Mouse (Mus musculus) MEL (cell line): ENCODE data around the gene Nr2c2ap. TPM values are rescaled to one million over a fixed set of nuclear protein-coding genes. Genes with fewer than 3 reads are reported as not detected.

Experiments
- DNase-seq: peaks from one replicate; pipeline ENCODE4 v3.0.0; 2011; ENCODE audit warnings: low read depth, low spot score
- H3K27ac ChIP-seq: 2 replicates; pipeline ENCODE4 v1.5.1; 2012; ENCODE audit warnings: low read depth, mild to moderate bottlenecking, control low read depth, low read length, moderate library complexity; ENCODE audit not compliant: control insufficient read depth
- H3K27me3 ChIP-seq, 2 experiments: fragments of 150-350 bp in 1 of 2; sonication (generic) in 1 of 2; 2 replicates each; pipeline ENCODE4 v1.6.1; 2012; ENCODE audit warnings: low read length in 2 of 2, mild to moderate bottlenecking in 2 of 2, improper control_type of control experiment in 1 of 2, moderate library complexity in 1 of 2; ENCODE audit not compliant: insufficient read depth in 2 of 2, control insufficient read depth in 1 of 2
- H3K36me3 ChIP-seq, 2 experiments: 2 replicates each; pipeline ENCODE4 v1.6.1; 2012 to 2014; ENCODE audit warnings: low read length in 2 of 2, improper control_type of control experiment in 1 of 2, inconsistent platforms in 1 of 2, mild to moderate bottlenecking in 1 of 2; ENCODE audit not compliant: insufficient read depth in 2 of 2, control insufficient read depth in 1 of 2
- H3K4me1 ChIP-seq, 2 experiments: fragments of 150-350 bp in 1 of 2; sonication (generic) in 1 of 2; 2 replicates each; pipeline ENCODE4 v1.6.1; 2012; ENCODE audit warnings: low read length in 2 of 2, improper control_type of control experiment in 1 of 2, mild to moderate bottlenecking in 1 of 2; ENCODE audit not compliant: insufficient read depth in 2 of 2, control insufficient read depth in 1 of 2
- H3K4me3 ChIP-seq, 2 experiments: fragments of 150-350 bp in 1 of 2; sonication (generic) in 1 of 2; 2 replicates each; pipeline ENCODE4 v1.5.1; 2012; ENCODE audit warnings: low read depth in 2 of 2, low read length in 2 of 2, mild to moderate bottlenecking in 2 of 2, moderate library complexity in 2 of 2, control low read depth in 1 of 2, improper control_type of control experiment in 1 of 2; ENCODE audit not compliant: control insufficient read depth in 1 of 2, insufficient read depth in 1 of 2
- H3K79me2 ChIP-seq: 2 replicates; pipeline ENCODE4 v1.6.1; 2012; ENCODE audit warnings: mild to moderate bottlenecking, low read length, moderate library complexity; ENCODE audit not compliant: control insufficient read depth, poor library complexity, insufficient read depth
- H3K9ac ChIP-seq: 2 replicates; pipeline ENCODE4 v1.6.1; 2012; ENCODE audit warnings: low read depth, mild to moderate bottlenecking, control low read depth, low read length, moderate library complexity; ENCODE audit not compliant: control insufficient read depth, poor library complexity, severe bottlenecking
- H3K9me3 ChIP-seq: fragments of 150-350 bp; sonication (generic); replicated peaks from 2 replicates; pipeline ENCODE4 v1.6.1; 2012; ENCODE audit warnings: mild to moderate bottlenecking, low read length, improper control_type of control experiment, moderate library complexity; ENCODE audit not compliant: insufficient read depth
- BHLHE40 ChIP-seq: IDR thresholded peaks from 2 replicates; pipeline ENCODE4 v1.6.1; 2012; ENCODE audit warnings: low read depth, mild to moderate bottlenecking, inconsistent platforms, low read length, improper control_type of control experiment, borderline replicate concordance
- CHD1 ChIP-seq: IDR thresholded peaks from 2 replicates; pipeline ENCODE4 v1.6.1; 2012; ENCODE audit warnings: low read depth, mild to moderate bottlenecking, inconsistent platforms, low read length, improper control_type of control experiment
- CHD2 ChIP-seq: IDR thresholded peaks from 2 replicates; pipeline ENCODE4 v1.6.1; 2011; ENCODE audit warnings: low read length, improper control_type of control experiment
- CTCF ChIP-seq, 3 experiments: IDR thresholded peaks in 2 of 3; conservative IDR thresholded peaks in 1 of 3; 2 replicates each; pipeline ENCODE4 v1.5.1; 2011 to 2012; ENCODE audit warnings: low read length in 3 of 3, low read depth in 2 of 3, mild to moderate bottlenecking in 2 of 3, improper control_type of control experiment in 1 of 3, inconsistent platforms in 1 of 3, mixed read lengths in 1 of 3, moderate library complexity in 1 of 3; ENCODE audit not compliant: control insufficient read depth in 1 of 3, insufficient read depth in 1 of 3, poor library complexity in 1 of 3, severe bottlenecking in 1 of 3
- ELF1 ChIP-seq: IDR thresholded peaks from 2 replicates; pipeline ENCODE4 v1.6.1; 2014; ENCODE audit warnings: low read depth, mild to moderate bottlenecking, inconsistent platforms, low read length, improper control_type of control experiment, moderate library complexity
- EP300 ChIP-seq, 2 experiments: IDR thresholded peaks; 2 replicates each; pipeline ENCODE4 v1.6.1; 2011; ENCODE audit warnings: improper control_type of control experiment in 2 of 2, low read length in 2 of 2, low read depth in 1 of 2, mild to moderate bottlenecking in 1 of 2
- GABPA ChIP-seq: IDR thresholded peaks from 2 replicates; pipeline ENCODE4 v1.6.1; 2012; ENCODE audit warnings: low read depth, mild to moderate bottlenecking, inconsistent platforms, low read length, improper control_type of control experiment, moderate library complexity
- HCFC1 ChIP-seq: IDR thresholded peaks from 2 replicates; pipeline ENCODE4 v1.6.1; 2012; ENCODE audit warnings: low read depth, mild to moderate bottlenecking, inconsistent platforms, low read length, improper control_type of control experiment, moderate library complexity
- JUND ChIP-seq: IDR thresholded peaks from 2 replicates; pipeline ENCODE4 v1.6.1; 2011; ENCODE audit warnings: low read depth, mild to moderate bottlenecking, improper control_type of control experiment, low read length
- MAX ChIP-seq: IDR thresholded peaks from 2 replicates; pipeline ENCODE4 v1.6.1; 2011; ENCODE audit warnings: low read length, improper control_type of control experiment
- MAZ ChIP-seq: IDR thresholded peaks from 2 replicates; pipeline ENCODE4 v1.6.1; 2012; ENCODE audit warnings: low read depth, mild to moderate bottlenecking, inconsistent platforms, low read length, improper control_type of control experiment
- MEF2A ChIP-seq: IDR thresholded peaks from 2 replicates; pipeline ENCODE4 v1.6.1; 2014; ENCODE audit warnings: low read depth, mild to moderate bottlenecking, inconsistent platforms, low read length, improper control_type of control experiment; ENCODE audit not compliant: poor library complexity, insufficient replicate concordance, severe bottlenecking; ENCODE audit errors: extremely low read depth
- MYB ChIP-seq: IDR thresholded peaks from 2 replicates; pipeline ENCODE4 v1.6.1; 2011; ENCODE audit warnings: mild to moderate bottlenecking, low read depth, low read length, improper control_type of control experiment
- MYC ChIP-seq: IDR thresholded peaks from 2 replicates; pipeline ENCODE4 v1.6.1; 2011; ENCODE audit warnings: low read depth, mild to moderate bottlenecking, low read length, improper control_type of control experiment, moderate library complexity
- NELFE ChIP-seq: IDR thresholded peaks from 2 replicates; pipeline ENCODE4 v1.6.1; 2011; ENCODE audit warnings: low read depth, low read length, improper control_type of control experiment
- POLR2A ChIP-seq, 2 experiments: IDR thresholded peaks; 2 replicates each; pipeline ENCODE4 v1.6.1; 2011 to 2012; ENCODE audit warnings: low read length in 2 of 2, mild to moderate bottlenecking in 2 of 2, control low read depth in 1 of 2, improper control_type of control experiment in 1 of 2, low read depth in 1 of 2, moderate library complexity in 1 of 2; ENCODE audit not compliant: control insufficient read depth in 1 of 2, insufficient read depth in 1 of 2, poor library complexity in 1 of 2
- POLR2AphosphoS2 ChIP-seq: IDR thresholded peaks from 2 replicates; pipeline ENCODE4 v1.6.1; 2011; ENCODE audit warnings: low read length, improper control_type of control experiment
- RCOR1 ChIP-seq: IDR thresholded peaks from 2 replicates; pipeline ENCODE4 v1.6.1; 2012; ENCODE audit warnings: low read depth, mild to moderate bottlenecking, inconsistent platforms, low read length, improper control_type of control experiment
- SIN3A ChIP-seq: IDR thresholded peaks from 2 replicates; pipeline ENCODE4 v1.6.1; 2012; ENCODE audit warnings: low read length, improper control_type of control experiment, inconsistent platforms
- SMC3 ChIP-seq: IDR thresholded peaks from 2 replicates; pipeline ENCODE4 v1.6.1; 2011; ENCODE audit warnings: low read depth, low read length, improper control_type of control experiment
- TAL1 ChIP-seq: IDR thresholded peaks from 2 replicates; pipeline ENCODE4 v1.6.1; 2012; ENCODE audit warnings: mild to moderate bottlenecking, inconsistent platforms, low read length, moderate library complexity, mixed read lengths
- TBP ChIP-seq: IDR thresholded peaks from 2 replicates; pipeline ENCODE4 v1.8.0; 2011; ENCODE audit warnings: low read depth, low read length, improper control_type of control experiment
- TCF12 ChIP-seq: IDR thresholded peaks from 2 replicates; pipeline ENCODE4 v1.6.1; 2014; ENCODE audit warnings: low read depth, mild to moderate bottlenecking, inconsistent platforms, low read length, improper control_type of control experiment, moderate library complexity
- UBTF ChIP-seq: IDR thresholded peaks from 2 replicates; pipeline ENCODE4 v1.6.1; 2012; ENCODE audit warnings: low read depth, mild to moderate bottlenecking, inconsistent platforms, low read length, improper control_type of control experiment, moderate library complexity, borderline replicate concordance; ENCODE audit not compliant: insufficient read depth
- USF1 ChIP-seq: IDR thresholded peaks from 2 replicates; pipeline ENCODE4 v1.6.1; 2014; ENCODE audit warnings: low read depth, mild to moderate bottlenecking, inconsistent platforms, low read length, improper control_type of control experiment, moderate library complexity
- USF2 ChIP-seq, 2 experiments: IDR thresholded peaks; 2 replicates each; pipeline ENCODE4 v1.6.1; 2011 to 2012; ENCODE audit warnings: improper control_type of control experiment in 2 of 2, low read length in 2 of 2, borderline replicate concordance in 1 of 2, inconsistent platforms in 1 of 2, low read depth in 1 of 2, mild to moderate bottlenecking in 1 of 2; ENCODE audit not compliant: insufficient read depth in 1 of 2
- ZC3H11A ChIP-seq: IDR thresholded peaks from 2 replicates; pipeline ENCODE4 v1.6.1; 2012; ENCODE audit warnings: low read depth, mild to moderate bottlenecking, inconsistent platforms, low read length, improper control_type of control experiment
- ZMIZ1 ChIP-seq: IDR thresholded peaks from 2 replicates; pipeline ENCODE4 v1.6.1; 2012; ENCODE audit warnings: low read depth, mild to moderate bottlenecking, inconsistent platforms, low read length, improper control_type of control experiment, moderate library complexity
- polyA plus RNA-seq, 2 experiments: library from polyadenylated mRNA; stranded (reverse) in 1 of 2; unstranded in 1 of 2; fragments of >175 nt in 1 of 2; fragments of >200 nt in 1 of 2; gene quantifications; 2 replicates each; pipeline versions ENCODE4 v1.2.1 to v1.2.4; 2012; ENCODE audit warnings: low replicate concordance in 2 of 2, low read depth in 1 of 2; ENCODE audit not compliant: insufficient read length in 2 of 2, insufficient read depth in 1 of 2, missing spikeins in 1 of 2
- total RNA-seq: library from RNA; depleted of rRNA; stranded (reverse); fragments of 300-350 nt; gene quantifications from 2 replicates; pipeline ENCODE4 v1.2.3, GENCODE M21; 2012

Nr2c2ap gene
- total and polyA plus RNA-seq, 3 experiments = 24.6 to 55.7 TPM; not detected in 1

DNA sequence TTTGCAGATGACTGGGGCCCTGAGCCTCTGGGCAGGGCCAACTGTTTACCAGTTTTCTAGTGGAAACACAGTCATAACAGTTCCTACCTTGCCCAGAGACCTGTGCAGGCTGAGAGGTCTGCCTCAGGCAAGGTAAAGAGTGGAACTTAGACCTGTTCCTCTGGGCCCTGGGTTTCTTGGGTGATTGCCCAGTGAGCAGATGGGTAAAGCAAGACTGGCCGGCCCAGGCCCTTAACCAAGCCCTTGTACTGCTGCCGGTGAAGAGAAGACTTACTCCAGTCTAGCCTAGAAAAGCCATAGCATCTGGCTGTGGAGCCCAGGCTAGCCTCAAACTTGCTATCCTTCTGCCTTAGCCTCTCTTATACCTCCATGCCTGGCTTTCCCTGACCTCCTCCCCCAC is 49.2 kb upstream of the Nr2c2ap start:
- TF ChIP-seq MAX = no peak
- TF ChIP-seq CHD2 = no peak
- TF ChIP-seq SIN3A = no peak
- Histone ChIP-seq H3K4me1 (no peaks in the 10 kb centered on the region), H3K4me3 (no peak overlapping the region), H3K27ac (no peak overlapping the region), H3K27me3 (no peaks in the 10 kb centered on the region), H3K79me2 (no peaks in the 10 kb centered on the region), H3K9me3 (no peaks in the 10 kb centered on the region), H3K9ac (no peak overlapping the region), H3K36me3 (no peaks in the 10 kb centered on the region)
- no peak for DNase-seq

DNA sequence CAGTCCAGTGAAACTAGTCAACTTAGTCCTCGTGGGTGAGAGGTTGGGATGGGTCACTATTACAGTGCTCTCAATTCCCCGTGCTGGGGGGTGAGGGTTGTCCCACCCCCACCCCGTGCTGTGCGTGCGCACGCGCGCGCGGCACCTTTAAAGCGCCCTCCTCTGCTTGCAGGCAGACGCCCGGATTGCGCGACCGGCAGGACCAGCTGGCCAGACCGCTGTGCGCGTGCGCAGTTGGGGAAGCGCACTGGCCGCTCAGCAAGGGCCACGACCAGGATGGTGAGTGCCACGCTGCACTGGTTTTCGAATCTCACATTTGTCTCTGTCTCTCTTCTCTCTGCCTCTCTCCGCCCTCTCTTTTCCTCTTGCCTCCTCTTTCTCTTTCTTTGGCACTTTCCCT is 47.8 kb upstream of the Nr2c2ap start, which contains the start of gene Hapln4:
Hapln4 (plus strand) TSS at position 173 of the 400 bp plus-strand sequence.
- Histone ChIP-seq H3K4me3 (no peak within 1 kb of the TSS), H3K9ac (no peak within 1 kb of the TSS)

DNA sequence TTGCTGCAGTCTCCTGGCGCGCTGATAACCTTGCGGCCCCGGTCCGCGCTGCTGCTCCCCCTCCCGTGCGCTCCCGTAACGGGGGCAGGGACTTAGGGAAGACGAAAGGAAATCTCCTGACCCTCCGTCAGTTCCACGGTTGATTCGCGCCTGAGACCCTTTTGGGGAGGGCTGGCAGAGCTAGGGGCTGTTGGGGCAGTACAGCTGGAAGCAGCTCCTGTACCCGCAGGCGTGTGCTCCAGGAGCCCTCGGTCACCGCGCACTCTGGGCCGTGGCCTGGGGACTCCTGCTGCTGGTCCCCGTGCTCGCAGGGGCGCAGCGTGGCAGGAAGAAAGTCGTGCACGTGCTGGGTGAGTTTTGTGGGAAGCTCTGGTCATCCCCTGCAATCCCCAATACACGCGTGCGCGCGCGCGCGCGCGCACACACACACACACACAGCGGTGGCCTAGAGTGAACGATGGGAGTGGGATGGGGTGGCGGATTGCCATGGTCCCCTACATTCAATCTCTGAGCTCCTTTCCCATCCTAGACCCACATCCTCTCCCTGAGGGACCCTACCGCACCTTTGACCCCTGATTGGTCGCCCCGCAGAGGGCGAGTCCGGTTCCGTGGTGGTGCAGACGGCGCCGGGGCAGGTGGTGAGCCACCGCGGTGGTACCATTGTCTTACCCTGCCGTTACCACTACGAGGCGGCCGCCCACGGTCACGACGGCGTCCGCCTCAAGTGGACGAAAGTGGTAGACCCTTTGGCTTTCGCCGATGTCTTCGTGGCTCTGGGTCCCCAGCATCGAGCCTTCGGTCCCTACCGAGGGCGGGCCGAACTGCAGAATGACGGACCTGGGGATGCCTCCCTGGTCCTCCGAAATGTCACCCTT is 46.7 kb upstream of the Nr2c2ap start:
- no peak for DNase-seq
- Histone ChIP-seq H3K79me2 (no peaks in the 10 kb centered on the region), H3K4me1 (no peaks in the 10 kb centered on the region), H3K9me3 (no peaks in the 10 kb centered on the region), H3K27me3 (no peaks in the 10 kb centered on the region), H3K9ac (no peak overlapping the region), H3K36me3 (no peaks in the 10 kb centered on the region), H3K4me3 (no peak overlapping the region), H3K27ac (no peak overlapping the region)
- TF ChIP-seq RCOR1 (no peak), USF2 (IDR thresholded peaks at IDR 0.05; ENCODE audit: borderline replicate concordance in 1 of 2, insufficient read depth in 1 of 2, low read depth in 1 of 2, low read length in 2 of 2) (no peak), MEF2A (no peak), GABPA (no peak), USF1 (no peak), CTCF (IDR thresholded peaks at IDR 0.05 in 2 of 3, conservative IDR thresholded peaks at IDR 0.05 in 1 of 3; ENCODE audit: control insufficient read depth in 1 of 3, insufficient read depth in 1 of 3, low read depth in 2 of 3, low read length in 3 of 3, poor library complexity in 1 of 3, severe bottlenecking in 1 of 3) (no peak), EP300 (IDR thresholded peaks at IDR 0.05; ENCODE audit: low read depth in 1 of 2, low read length in 2 of 2) (no peak), CHD1 (no peak), JUND (no peak), ELF1 (no peak), HCFC1 (no peak), MAX (no peak), POLR2AphosphoS2 (no peak), NELFE (no peak), ZMIZ1 (no peak)

More for the DNA sequence above, 47.8 kb upstream of the Nr2c2ap start, which contains the start of gene Hapln4:
- no peak within 1 kb of the TSS for H3K27ac ChIP-seq
- DNase-seq = no peak
- no peaks in the 10 kb centered on the region for H3K36me3 ChIP-seq
- H3K9me3 ChIP-seq = no peaks in the 10 kb centered on the region
- no peaks in the 10 kb centered on the region for H3K79me2 ChIP-seq
- H3K4me1 ChIP-seq = no peaks in the 10 kb centered on the region
- no peak for TF ChIP-seq MYC
- TF ChIP-seq TAL1 = no peak
- TF ChIP-seq CTCF (IDR thresholded peaks at IDR 0.05 in 2 of 3, conservative IDR thresholded peaks at IDR 0.05 in 1 of 3; ENCODE audit: control insufficient read depth in 1 of 3, insufficient read depth in 1 of 3, low read depth in 2 of 3, low read length in 3 of 3, poor library complexity in 1 of 3, severe bottlenecking in 1 of 3) = no peak
- no peak for TF ChIP-seq TCF12
- no peak for TF ChIP-seq TBP
- no peak for TF ChIP-seq POLR2A (IDR thresholded peaks at IDR 0.05; ENCODE audit: control insufficient read depth in 1 of 2, insufficient read depth in 1 of 2, low read depth in 1 of 2, low read length in 2 of 2, poor library complexity in 1 of 2)
- TF ChIP-seq JUND = no peak
- TF ChIP-seq BHLHE40 = no peak
- TF ChIP-seq ZC3H11A = no peak
- no peak for TF ChIP-seq MAZ
- no peak for TF ChIP-seq UBTF
- no peak for TF ChIP-seq MYB
- no peak for TF ChIP-seq MEF2A
- no peak for TF ChIP-seq POLR2AphosphoS2
- no peak for TF ChIP-seq NELFE
- no peak for TF ChIP-seq SMC3
- TF ChIP-seq ELF1 = no peak
- TF ChIP-seq CHD2 = no peak
- no peaks in the 10 kb centered on the region for H3K27me3 ChIP-seq
